Mouse (Mus musculus) C2C12 (cell line): ENCODE data around the gene Vwf. TPM values are rescaled to one million over a fixed set of nuclear protein-coding genes. Genes with fewer than 3 reads are reported as not detected.

Experiments used
- H3K27me3 ChIP-seq: one replicate; pipeline ENCODE4 v1.6.1; 2011; ENCODE audit not compliant: control insufficient read depth, insufficient read depth, insufficient read length
- H3K36me3 ChIP-seq: one replicate; pipeline ENCODE4 v1.6.1; 2011; ENCODE audit not compliant: control insufficient read depth, insufficient read depth
- H3K4me3 ChIP-seq: one replicate; pipeline ENCODE4 v1.5.1; 2011; ENCODE audit warnings: mild to moderate bottlenecking, control low read depth; ENCODE audit not compliant: poor library complexity, insufficient read depth, severe bottlenecking
- H3K79me2 ChIP-seq: one replicate; pipeline ENCODE4 v1.6.1; 2011; ENCODE audit not compliant: control insufficient read depth, insufficient read depth
- H3K79me3 ChIP-seq: one replicate; pipeline ENCODE4 v1.6.1; 2011; ENCODE audit warnings: low read depth, control low read depth
- H3ac ChIP-seq: one replicate; pipeline ENCODE3; 2011; ENCODE audit warnings: low read depth; ENCODE audit not compliant: control insufficient read depth, insufficient read length
- CEBPB ChIP-seq: IDR thresholded peaks from one replicate; pipeline ENCODE4 v1.6.1; 2011; ENCODE audit warnings: low read depth, mild to moderate bottlenecking, control low read depth, moderate library complexity
- CTCF ChIP-seq: IDR thresholded peaks from one replicate; pipeline ENCODE4 v1.5.1; 2011; ENCODE audit not compliant: control insufficient read depth, insufficient read depth, insufficient read length
- FOSL1 ChIP-seq: IDR thresholded peaks from one replicate; pipeline ENCODE4 v1.8.0; 2011; ENCODE audit warnings: mild to moderate bottlenecking, low read length; ENCODE audit not compliant: poor library complexity, insufficient read depth, severe bottlenecking
- MAX ChIP-seq: IDR thresholded peaks from one replicate; pipeline ENCODE4 v1.6.1; 2011; ENCODE audit warnings: mild to moderate bottlenecking, control low read depth
- MYOD1 ChIP-seq: IDR thresholded peaks from one replicate; pipeline ENCODE4 v1.6.1; 2011; ENCODE audit warnings: low read depth; ENCODE audit not compliant: control insufficient read depth, insufficient read length
- MYOG ChIP-seq: IDR thresholded peaks from one replicate; pipeline ENCODE4 v1.6.1; 2011; ENCODE audit not compliant: control insufficient read depth, insufficient read length; ENCODE audit errors: extremely low read depth
- USF1 ChIP-seq: IDR thresholded peaks from one replicate; pipeline ENCODE4 v1.6.1; 2011; ENCODE audit warnings: low read depth, mild to moderate bottlenecking, control low read depth, moderate library complexity
- polyA plus RNA-seq: library from polyadenylated mRNA; unstranded; fragments of >200 nt; fragmentation: generic; extraction: Trizol; gene quantifications from one replicate; pipeline ENCODE4 v1.2.1, GENCODE M21; 2012; ENCODE audit warnings: missing spikeins

Vwf gene
- polyA plus RNA-seq, 1 experiment: 0.04 TPM

GRCm38 (mm10) chr6:125690057-125690703 lies 143.6 kb downstream of the Vwf start, which contains the start of gene Ano2:
Ano2 (plus strand) TSS chr6:125690419.
- TF ChIP-seq CTCF (no peak), USF1 (no peak), FOSL1 (no peak), MYOD1 (no peak), MAX (no peak), MYOG (no peak), CEBPB (no peak)
- no peaks in the 10 kb centered on the region for H3K79me2 ChIP-seq
- no peaks in the 10 kb centered on the region for H3K36me3 ChIP-seq
- H3K79me3 ChIP-seq: no peaks in the 10 kb centered on the region
- no peak within 1 kb of the TSS for H3ac ChIP-seq
- peaks cover 18% of the 10 kb centered on the region for H3K27me3 ChIP-seq
- H3K4me3 ChIP-seq: no peak within 1 kb of the TSS

- no peak overlapping the region for H3K4me3 ChIP-seq
- H3K79me2 ChIP-seq: no peaks in the 10 kb centered on the region
- TF ChIP-seq CEBPB (no peak), USF1 (no peak), FOSL1 (no peak), MAX (no peak), MYOG (no peak), MYOD1 (no peak), CTCF (no peak)
- H3K79me3 ChIP-seq: no peaks in the 10 kb centered on the region
- no peaks in the 10 kb centered on the region for H3K27me3 ChIP-seq
- no peaks in the 10 kb centered on the region for H3K36me3 ChIP-seq
- no peak overlapping the region for H3ac ChIP-seq
These were observed 154.6 kb downstream of the Vwf start for GRCm38 (mm10) chr6:125701146-125701545.

DNA sequence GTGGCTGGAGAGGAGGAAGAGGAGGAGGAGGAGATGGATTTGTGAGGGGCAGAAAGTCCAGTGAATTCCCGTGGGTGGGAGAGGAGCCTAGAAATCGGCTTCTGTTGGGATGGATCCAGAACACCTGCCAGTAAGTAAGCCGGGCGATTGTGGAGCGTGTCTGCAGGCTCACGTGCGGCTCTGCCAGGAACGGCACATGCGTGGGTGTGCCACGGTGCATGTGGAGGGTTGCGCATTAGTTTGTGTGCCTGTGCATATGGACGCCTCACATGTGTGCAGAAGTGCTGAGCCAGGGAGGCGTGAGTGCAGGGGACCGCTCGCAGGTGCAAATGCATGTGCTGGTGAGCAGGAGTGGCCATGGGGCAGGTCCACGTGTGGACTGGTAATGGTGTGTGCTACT lies 164.7 kb downstream of the Vwf start:
- no peaks in the 10 kb centered on the region for H3K79me3 ChIP-seq
- peaks cover 16% of the 10 kb centered on the region for H3K27me3 ChIP-seq
- no peaks in the 10 kb centered on the region for H3K79me2 ChIP-seq
- H3K4me3 ChIP-seq: no peak overlapping the region
- no peak for TF ChIP-seq MAX
- H3ac ChIP-seq: no peak overlapping the region
- H3K36me3 ChIP-seq: no peaks in the 10 kb centered on the region

- Histone ChIP-seq H3K79me2 (no peaks in the 10 kb centered on the region), H3K4me3 (no peak overlapping the region), H3K79me3 (no peaks in the 10 kb centered on the region), H3ac (no peak overlapping the region), H3K36me3 (no peaks in the 10 kb centered on the region), H3K27me3 (peaks cover 4% of the 10 kb centered on the region)
- TF ChIP-seq CTCF (no peak), MAX (no peak), CEBPB (no peak), MYOG (no peak), FOSL1 (no peak), USF1 (no peak), MYOD1 (no peak)
These were observed 179.8 kb downstream of the Vwf start for GRCm38 (mm10) chr6:125726408-125726807.

DNA sequence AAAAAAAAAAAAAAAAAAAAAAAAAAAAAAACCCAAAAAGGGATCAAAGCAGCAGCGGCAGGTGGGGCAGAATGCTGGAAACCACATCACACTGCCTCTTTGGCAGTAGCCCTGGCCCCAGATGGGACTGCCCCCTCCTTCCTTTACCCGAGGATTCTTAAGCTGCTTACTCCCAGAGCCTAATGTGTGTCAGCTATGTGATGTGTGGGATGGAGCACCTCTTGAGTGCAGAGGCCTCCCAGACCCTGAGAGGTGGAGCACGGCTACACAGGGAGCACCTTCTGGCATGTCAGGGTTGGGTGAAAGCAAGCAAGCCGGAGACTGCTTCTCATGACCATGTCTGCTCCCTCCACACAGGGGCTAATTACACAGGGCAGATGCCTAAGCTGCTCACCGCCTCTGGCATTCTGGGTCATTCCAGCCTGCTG lies 180.9 kb downstream of the Vwf start:
- Histone ChIP-seq H3K27me3 (peaks cover 4% of the 10 kb centered on the region), H3K79me3 (no peaks in the 10 kb centered on the region), H3ac (no peak overlapping the region), H3K4me3 (no peak overlapping the region), H3K79me2 (no peaks in the 10 kb centered on the region), H3K36me3 (no peaks in the 10 kb centered on the region)
- TF ChIP-seq FOSL1 (no peak), MYOD1 (no peak), MYOG (no peak), CEBPB (no peak), USF1 (no peak), CTCF (no peak), MAX (no peak)

- Histone ChIP-seq H3K36me3 (no peaks in the 10 kb centered on the region), H3K4me3 (no peak overlapping the region), H3ac (no peak overlapping the region), H3K79me2 (no peaks in the 10 kb centered on the region), H3K79me3 (no peaks in the 10 kb centered on the region), H3K27me3 (peaks cover 4% of the 10 kb centered on the region)
- TF ChIP-seq USF1: no peak
- TF ChIP-seq CEBPB: no peak
- no peak for TF ChIP-seq MYOD1
- TF ChIP-seq MAX: no peak
- TF ChIP-seq CTCF: no peak
- TF ChIP-seq MYOG: no peak
These were observed 182.9 kb downstream of the Vwf start for GRCm38 (mm10) chr6:125729471-125729870.
